Mouse (Mus musculus) hindbrain, embryonic 12.5 days (tissue): ENCODE results near the gene Cxcl5. TPM values are rescaled to one million over a fixed set of nuclear protein-coding genes. Genes with fewer than 3 reads are reported as not detected.
"Not testable (repeated sequence)": the region's sequence is repeated elsewhere in the genome, so short reads cannot be mapped to it uniquely, and the experiment has no call there.

Source experiments
- ATAC-seq: fragments of 200-750 bp; cut with Nextera tagmentation; 2 replicates; pipeline ENCODE4 v1.8.0; 2017; ENCODE audit warnings: moderate TSS enrichment; ENCODE audit not compliant: low FRiP score
- H3K27ac ChIP-seq: fragments of 300-500 bp; sonication (generic); 2 replicates; pipeline ENCODE4 v1.5.1; 2016; ENCODE audit warnings: mild to moderate bottlenecking
- H3K27me3 ChIP-seq: fragments of 300-500 bp; sonication (generic); 2 replicates; pipeline ENCODE4 v1.6.1; 2016; ENCODE audit warnings: mild to moderate bottlenecking
- H3K36me3 ChIP-seq: fragments of 300-500 bp; sonication (generic); 2 replicates; pipeline ENCODE4 v1.6.1; 2016; ENCODE audit warnings: mild to moderate bottlenecking
- H3K4me1 ChIP-seq: fragments of 300-500 bp; sonication (generic); 2 replicates; pipeline ENCODE4 v1.6.1; 2016
- H3K4me2 ChIP-seq: fragments of 300-500 bp; sonication (generic); replicated peaks from 2 replicates; pipeline ENCODE4 v1.6.1; 2016; ENCODE audit warnings: mild to moderate bottlenecking
- H3K4me3 ChIP-seq: fragments of 300-500 bp; sonication (generic); 2 replicates; pipeline ENCODE4 v1.5.1; 2016; ENCODE audit warnings: mild to moderate bottlenecking
- H3K9ac ChIP-seq: fragments of 300-500 bp; sonication (generic); 2 replicates; pipeline ENCODE4 v1.6.1; 2016; ENCODE audit warnings: mild to moderate bottlenecking, moderate library complexity
- H3K9me3 ChIP-seq: fragments of 300-500 bp; sonication (generic); replicated peaks from 2 replicates; pipeline ENCODE4 v1.6.1; 2016; ENCODE audit warnings: mild to moderate bottlenecking
- WGBS: fragments of 180-500 bp; shearing (Covaris S2); methylation state at CpG from one replicate; pipeline ENCODE4 v1.1.7; 2016; 5-methylcytosine and 5-hydroxymethylcytosine counted together
- microRNA-seq: library from miRNA; unstranded; fragments of <30 nt; microRNA quantifications from one replicate; pipeline ENCODE4, GENCODE M21; 2017
- polyA plus RNA-seq: library from polyadenylated mRNA; unstranded; fragments of >200 nt; fragmentation: Nextera tagmentation; extraction: Ambion mirVana; gene quantifications from 2 replicates; pipeline ENCODE4 v1.2.1, GENCODE M21; 2016

Gene Cxcl5
- polyA plus RNA-seq, 1 experiment from 2014 or later, result 0.48 TPM

GRCm38 (mm10) chr5:90789306-90790073 lies 30.3 kb downstream of the Cxcl5 start:
- no peak overlapping the region for H3K4me2 ChIP-seq
- no peak for ATAC-seq
- WGBS, result 84% methylated on average over 11 of the region's 11 CpGs

DNA sequence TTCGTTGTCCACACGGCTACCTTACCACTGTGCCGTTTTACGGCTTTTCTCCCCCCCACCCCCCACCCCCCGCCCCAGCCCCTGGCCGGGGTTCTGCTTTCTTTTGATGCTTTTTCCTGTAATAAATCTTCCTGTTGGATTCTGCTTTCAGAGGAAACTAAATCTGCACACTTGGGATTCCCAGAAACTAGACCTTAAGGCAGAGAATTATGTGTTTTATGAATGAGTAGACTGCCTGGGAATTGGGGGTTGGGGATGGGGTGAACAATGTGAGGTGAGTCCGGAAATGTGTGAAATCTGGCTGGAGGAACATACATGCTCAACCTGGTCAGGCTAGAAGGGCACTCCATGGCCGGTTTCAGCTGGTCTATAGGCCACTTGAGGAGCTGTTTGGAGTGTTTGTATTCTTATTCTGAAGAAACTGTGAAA lies 30.9 kb downstream of the Cxcl5 start:
- Histone ChIP-seq H3K9me3 (no peaks in the 10 kb centered on the region), H3K9ac (no peak overlapping the region), H3K4me3 (no peak overlapping the region), H3K4me1 (peaks cover 4% of the 10 kb centered on the region; the same call in 1 of the 2 replicates), H3K4me2 (no peak overlapping the region), H3K27ac (no peak overlapping the region), H3K36me3 (no peaks in the 10 kb centered on the region), H3K27me3 (0 out of 2 replicates have a peak, but pooled peaks cover 2% of the 10 kb centered on the region)
- WGBS, result 79% methylated on average over 8 of the region's 8 CpGs
- no peak for ATAC-seq

More at GRCm38 (mm10) chr5:90789306-90790073, 30.3 kb downstream of the Cxcl5 start:
- Histone ChIP-seq H3K27me3 (0 out of 2 replicates have a peak, but pooled peaks cover 2% of the 10 kb centered on the region), H3K9ac (no peak overlapping the region), H3K4me1 (peaks cover 4% of the 10 kb centered on the region; the same call in 1 of the 2 replicates), H3K27ac (no peak overlapping the region), H3K9me3 (no peaks in the 10 kb centered on the region), H3K36me3 (no peaks in the 10 kb centered on the region), H3K4me3 (no peak overlapping the region)

DNA sequence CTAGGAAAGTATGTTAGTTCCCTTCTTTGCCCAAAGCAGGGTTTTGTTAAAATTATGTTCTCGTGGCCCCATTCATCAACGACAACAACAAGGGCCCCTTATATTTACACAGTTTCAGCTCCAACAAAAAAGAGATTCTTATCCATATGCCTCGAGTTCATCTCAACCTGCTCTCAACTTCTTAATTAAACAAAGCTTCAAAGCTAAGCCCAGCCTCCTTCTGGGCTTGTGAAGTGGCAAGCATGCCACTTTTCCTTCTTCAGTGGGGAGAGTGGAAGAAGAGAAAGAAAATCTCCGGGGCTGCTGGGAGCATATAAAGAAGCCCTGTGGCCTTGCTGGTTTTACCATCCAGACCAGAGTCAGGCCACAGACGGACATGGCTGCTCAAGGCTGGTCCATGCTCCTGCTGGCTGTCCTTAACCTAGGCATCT lies 35.0 kb downstream of the Cxcl5 start, which contains the start of gene Cxcl15:
TSS of gene Cxcl15 (plus strand) at position 340 of the 431 bp plus-strand sequence.
- Histone ChIP-seq H3K27me3 (no peaks in the 10 kb centered on the region), H3K4me3 (no peak within 1 kb of the TSS), H3K4me1 (no peaks in the 10 kb centered on the region), H3K27ac (no peak within 1 kb of the TSS), H3K36me3 (no peaks in the 10 kb centered on the region), H3K4me2 (no peak within 1 kb of the TSS), H3K9ac (no peak within 1 kb of the TSS), H3K9me3 (no peaks in the 10 kb centered on the region)
- ATAC-seq, result no peak
- WGBS, result 73% methylated on average over 5 of the region's 5 CpGs

DNA sequence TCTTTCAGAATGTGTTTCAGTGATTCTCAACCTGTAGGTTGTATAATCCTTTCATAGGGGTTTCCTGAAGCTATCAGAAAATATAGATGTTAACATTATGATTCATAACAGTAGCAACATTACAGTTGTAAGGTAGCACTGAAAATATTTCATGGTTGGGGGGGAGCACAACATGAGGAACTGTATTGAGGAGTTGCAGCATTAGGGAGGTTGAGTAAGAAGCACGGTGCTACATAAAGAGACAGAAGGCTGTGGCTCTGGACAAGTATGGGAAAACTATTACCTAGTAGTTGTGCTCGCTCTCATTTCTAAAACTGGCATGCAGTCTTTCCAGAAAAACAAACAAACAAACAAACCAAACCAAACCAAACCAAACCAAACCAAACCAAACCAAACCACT lies 36.2 kb downstream of the Cxcl5 start:
- H3K4me2 ChIP-seq, ATAC-seq, H3K36me3 ChIP-seq, H3K4me3 ChIP-seq, H3K27me3 ChIP-seq, H3K9ac ChIP-seq, H3K4me1 ChIP-seq, H3K27ac ChIP-seq, H3K9me3 ChIP-seq: not testable (repeated sequence)
- 86% methylated on average over 2 of the region's 2 CpGs for WGBS

DNA sequence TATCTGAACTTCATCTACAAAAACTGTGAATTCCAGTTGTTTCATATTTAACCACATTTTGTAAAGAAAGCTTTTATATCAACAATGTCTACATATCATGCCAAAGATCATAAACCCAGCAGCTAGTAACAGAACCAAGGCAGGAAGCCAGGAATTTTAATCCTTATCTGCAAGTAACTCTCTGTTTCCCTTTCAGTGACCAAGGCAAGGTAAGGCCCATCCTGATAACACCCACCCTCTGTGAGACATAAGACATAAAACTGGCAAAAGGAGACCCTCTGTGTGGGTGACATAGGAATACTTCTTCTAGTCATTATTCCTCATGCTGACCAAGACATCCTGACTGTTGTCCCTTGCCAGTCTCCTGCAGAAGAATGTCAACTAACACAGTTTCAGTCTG lies 45.4 kb downstream of the Cxcl5 start:
- no peak for ATAC-seq
- Histone ChIP-seq H3K36me3 (no peaks in the 10 kb centered on the region), H3K27me3 (no peaks in the 10 kb centered on the region), H3K4me3 (no peak overlapping the region), H3K4me2 (no peak overlapping the region), H3K9me3 (no peaks in the 10 kb centered on the region), H3K27ac (no peak overlapping the region), H3K9ac (no peak overlapping the region), H3K4me1 (no peaks in the 10 kb centered on the region)

DNA sequence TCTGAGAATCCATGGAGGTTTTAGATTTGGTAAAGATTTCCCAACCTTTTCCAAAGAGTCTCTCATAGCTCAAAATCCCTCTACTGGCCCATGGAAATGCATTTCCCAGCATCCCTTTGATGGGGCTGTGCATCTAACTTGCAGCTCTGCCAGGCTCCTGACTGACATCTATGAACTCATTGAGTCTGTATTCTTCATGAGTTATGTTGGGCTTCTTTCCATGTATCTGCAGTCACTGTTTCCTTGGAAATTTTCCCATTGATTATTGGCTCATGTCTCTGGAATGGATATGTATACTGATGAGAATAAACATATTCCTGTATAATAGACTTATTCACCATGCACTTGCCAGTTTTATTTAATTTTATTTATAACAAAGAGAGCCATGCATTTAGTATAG lies 46.9 kb downstream of the Cxcl5 start:
- ATAC-seq, result no peak
- Histone ChIP-seq H3K27ac (no peak overlapping the region), H3K9ac (no peak overlapping the region), H3K9me3 (no peaks in the 10 kb centered on the region), H3K36me3 (no peaks in the 10 kb centered on the region), H3K4me1 (no peaks in the 10 kb centered on the region), H3K4me2 (no peak overlapping the region), H3K4me3 (no peak overlapping the region), H3K27me3 (no peaks in the 10 kb centered on the region)

- H3K4me1 ChIP-seq, result no peaks in the 10 kb centered on the region
- no peak overlapping the region for H3K4me2 ChIP-seq
- 84% methylated on average over 3 of the region's 3 CpGs for WGBS
- H3K36me3 ChIP-seq, result no peaks in the 10 kb centered on the region
- no peaks in the 10 kb centered on the region for H3K27me3 ChIP-seq
- ATAC-seq, result no peak
- no peak overlapping the region for H3K4me3 ChIP-seq
- no peak overlapping the region for H3K27ac ChIP-seq
- H3K9ac ChIP-seq, result no peak overlapping the region
- no peaks in the 10 kb centered on the region for H3K9me3 ChIP-seq
Observed at GRCm38 (mm10) chr5:90807176-90807950, 48.2 kb downstream of the Cxcl5 start.

Small RNA genes within 50 kb of the gene (microRNA-seq; reads per million reads assigned to microRNA genes)
- gene Gm24322, result not detected

Other genes starting within 250 kb of the Cxcl5 start
- not detected in 2 replicates for gene Afm, start 240.4 kb upstream of the Cxcl5 start, polyA plus RNA-seq
- gene 5830473C10Rik, start 198.3 kb upstream of the Cxcl5 start, polyA plus RNA-seq, result not detected in 2 replicates
- gene Rassf6, start 118.7 kb upstream of the Cxcl5 start, polyA plus RNA-seq, result 0.62 and 0.73 TPM in 2 replicates
- 7.8 and 9.6 TPM in 2 replicates for gene Ppbp, start 9.2 kb downstream of the Cxcl5 start, polyA plus RNA-seq
- gene Pf4, start 13.1 kb downstream of the Cxcl5 start, polyA plus RNA-seq, result 56.2 and 75.0 TPM in 2 replicates
- not detected in 2 replicates for gene Cxcl3, start 26.7 kb downstream of the Cxcl5 start, polyA plus RNA-seq
- 0.10 TPM in 1 of 2 replicates, not detected in the other for gene Cxcl15, start 35.2 kb downstream of the Cxcl5 start, polyA plus RNA-seq
- 0.25 and 0.30 TPM in 2 replicates for gene Cxcl1, start 131.9 kb downstream of the Cxcl5 start, polyA plus RNA-seq
- not detected in 2 replicates for gene Cxcl2, start 144.5 kb downstream of the Cxcl5 start, polyA plus RNA-seq
- 91.6 and 94.2 TPM in 2 replicates for gene Mthfd2l, start 171.8 kb downstream of the Cxcl5 start, polyA plus RNA-seq